Mouse (Mus musculus): ENCODE data around the gene Nptx1. TPM values are rescaled to one million over a fixed set of nuclear protein-coding genes. Genes with fewer than 3 reads are reported as not detected.

Nptx1 gene
- polyA plus RNA-seq, 1 experiment = 14.7 TPM

DNA sequence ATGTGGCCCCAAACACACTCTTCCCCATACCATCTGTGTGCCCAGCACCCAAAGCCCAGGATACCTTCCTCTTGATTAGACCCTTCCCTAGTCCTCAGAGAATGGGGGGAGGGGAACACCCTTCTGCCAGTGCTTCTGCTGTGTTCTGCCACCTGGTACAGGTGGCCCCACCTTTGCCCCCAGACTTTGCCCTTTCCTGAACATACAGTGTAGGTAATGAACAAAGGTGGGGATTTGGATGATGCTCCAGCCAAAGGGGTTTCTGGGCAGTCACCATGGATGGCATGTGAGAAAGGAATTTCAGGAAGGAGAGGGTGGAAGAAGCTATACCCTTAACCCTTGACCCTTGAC is 26.9 kb downstream of the Nptx1 start:
- no peak for TF ChIP-seq POLR2A (IDR thresholded peaks at IDR 0.05; ENCODE audit: borderline replicate concordance, extremely low read depth, insufficient read depth, insufficient read length, poor library complexity, severe bottlenecking)
- TF ChIP-seq CTCF (IDR thresholded peaks at IDR 0.05; ENCODE audit: borderline replicate concordance, extremely low read depth, insufficient read depth, insufficient read length) = no peak
- DNase-seq (ENCODE audit: low read depth) = no peak

DNA sequence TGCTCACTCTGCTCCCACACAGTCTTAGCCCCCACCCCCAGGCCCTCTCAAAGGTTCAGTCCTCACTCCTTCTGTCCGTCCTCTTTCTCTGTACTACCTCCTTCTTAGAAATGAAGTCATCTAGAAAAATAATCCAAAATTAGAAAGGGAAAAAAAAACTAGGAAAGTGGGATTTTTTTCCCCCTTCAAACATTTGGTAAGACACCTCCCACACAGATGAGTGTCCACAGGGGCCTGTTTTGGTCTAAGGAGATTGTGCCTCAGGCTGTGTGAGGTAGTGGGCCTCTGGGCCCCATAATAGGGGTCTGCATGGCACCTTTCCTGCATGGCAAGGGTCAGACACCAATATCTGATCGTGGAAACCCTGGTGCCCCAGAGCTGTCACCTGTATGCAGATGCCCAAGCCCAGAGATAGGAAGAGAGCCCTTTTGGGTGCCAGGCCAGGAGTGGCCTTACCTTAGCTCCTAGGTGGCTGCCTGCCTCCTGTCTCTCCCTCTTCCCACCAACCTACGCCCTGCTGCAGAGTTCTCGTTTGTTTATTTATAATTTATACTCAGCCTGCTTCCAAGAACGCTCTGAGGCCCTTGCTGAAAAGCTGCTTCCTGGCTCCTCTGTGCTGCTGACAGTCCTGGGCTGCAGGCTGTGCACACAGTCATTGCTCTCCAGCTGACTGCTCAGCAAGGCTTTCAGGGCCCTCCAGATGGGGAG is 27.4 kb downstream of the Nptx1 start:
- TF ChIP-seq CTCF (IDR thresholded peaks at IDR 0.05; ENCODE audit: borderline replicate concordance, extremely low read depth, insufficient read depth, insufficient read length) = no peak
- DNase-seq (ENCODE audit: low read depth) = no peak

DNA sequence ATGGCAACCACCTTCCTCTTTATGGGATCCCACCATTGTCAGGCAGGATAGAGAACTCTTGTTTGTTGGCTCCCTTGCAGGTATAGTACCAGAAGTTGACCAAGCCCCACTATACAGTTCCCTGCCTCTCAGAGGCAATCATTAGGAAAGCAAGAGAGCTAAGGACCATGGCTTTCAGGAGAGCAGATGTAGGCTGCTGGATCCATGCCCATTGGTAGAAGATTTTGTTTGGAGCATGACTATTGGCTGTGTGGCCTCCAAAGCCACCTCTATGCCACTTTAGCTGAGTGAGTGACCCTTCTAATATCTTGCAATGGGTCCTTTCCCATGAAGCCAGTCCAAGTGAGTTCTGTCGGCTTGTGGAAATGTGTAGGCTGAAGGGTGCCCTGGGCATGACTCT is 28.2 kb downstream of the Nptx1 start:
- DNase-seq (ENCODE audit: low read depth) = no peak
- TF ChIP-seq POLR2A (IDR thresholded peaks at IDR 0.05; ENCODE audit: borderline replicate concordance, extremely low read depth, insufficient read depth, insufficient read length, poor library complexity, severe bottlenecking) (no peak), CTCF (IDR thresholded peaks at IDR 0.05; ENCODE audit: borderline replicate concordance, extremely low read depth, insufficient read depth, insufficient read length) (no peak)

DNA sequence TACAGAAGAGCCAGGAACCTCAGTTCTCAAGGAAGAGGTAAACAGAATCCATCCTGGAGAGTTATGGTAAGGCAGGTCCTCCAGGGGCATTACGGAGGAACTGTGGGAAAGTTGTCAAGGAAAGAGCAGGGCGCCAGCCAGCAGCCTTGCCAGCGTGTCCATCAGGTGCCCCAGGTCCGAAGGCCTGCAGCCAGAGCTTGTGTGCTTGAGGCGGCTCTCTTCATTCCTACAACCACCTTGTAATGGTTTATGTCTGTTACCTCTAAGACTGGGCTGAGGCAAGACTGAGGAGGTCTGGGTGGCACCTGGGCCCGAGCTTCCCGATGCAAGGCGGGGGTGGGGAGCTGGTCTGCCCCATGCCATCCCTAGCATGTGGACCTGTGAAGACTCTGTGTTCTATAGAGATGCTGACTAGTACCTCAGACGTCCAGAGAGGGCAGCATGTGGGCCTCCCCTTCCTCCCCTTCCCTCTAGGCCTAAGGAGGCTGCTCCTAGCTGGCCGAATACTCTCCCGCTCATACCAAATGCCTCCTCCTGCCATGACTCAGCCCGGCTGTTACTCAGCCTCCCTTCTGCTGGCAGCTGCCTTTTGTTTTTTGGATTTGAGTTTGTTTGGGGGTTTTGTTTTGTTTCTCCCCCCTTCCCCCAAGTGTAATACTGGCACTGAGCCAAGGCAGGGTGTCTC is 30.7 kb downstream of the Nptx1 start:
- DNase-seq (ENCODE audit: low read depth) = peak; percentile 79
- TF ChIP-seq POLR2A (IDR thresholded peaks at IDR 0.05; ENCODE audit: borderline replicate concordance, extremely low read depth, insufficient read depth, insufficient read length, poor library complexity, severe bottlenecking) (no peak), CTCF (IDR thresholded peaks at IDR 0.05; ENCODE audit: borderline replicate concordance, extremely low read depth, insufficient read depth, insufficient read length) (peak; percentile 36; the same call in 1 of the 2 replicates)

DNA sequence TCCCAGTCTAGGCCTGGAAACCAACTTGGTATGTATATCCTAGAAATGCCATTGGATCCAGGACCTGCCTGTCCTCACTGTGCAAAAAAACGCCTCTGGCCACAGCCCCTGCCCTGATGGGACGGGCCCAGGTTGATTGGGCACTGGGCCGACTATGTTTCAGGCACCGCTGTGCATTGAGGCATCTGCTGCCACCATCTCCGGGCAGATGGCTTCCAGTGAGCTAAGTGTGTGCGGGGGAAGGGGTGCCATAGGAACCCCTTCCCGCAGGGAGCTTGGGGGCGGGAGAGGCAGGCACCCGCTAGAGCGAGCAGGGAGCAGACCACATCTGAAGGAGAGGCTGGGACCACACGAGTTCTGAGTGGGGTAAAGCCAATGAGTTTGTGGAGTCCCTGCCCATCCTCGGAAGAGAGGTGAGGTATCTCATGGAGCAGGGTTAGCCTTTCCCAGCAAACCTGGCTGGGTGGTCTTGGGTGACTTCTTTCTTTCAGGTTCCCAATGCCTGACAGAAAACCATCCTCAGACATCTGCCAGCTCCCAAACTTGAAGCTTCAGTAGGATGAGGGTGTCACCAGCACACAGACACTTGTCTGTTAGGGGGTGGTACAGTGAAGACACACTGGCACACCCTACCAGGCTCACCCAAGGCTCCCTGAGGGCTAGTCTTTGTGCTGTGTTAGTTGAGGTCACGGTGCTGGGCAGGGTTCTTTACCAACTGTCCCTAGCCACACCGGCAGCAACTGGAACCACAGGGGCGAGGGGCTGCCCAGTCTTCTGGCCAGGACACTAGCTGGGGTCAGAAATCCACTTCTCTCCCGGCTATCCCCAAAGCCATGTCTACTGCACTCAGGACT is 31.5 kb downstream of the Nptx1 start:
- TF ChIP-seq CTCF (IDR thresholded peaks at IDR 0.05; ENCODE audit: borderline replicate concordance, extremely low read depth, insufficient read depth, insufficient read length) = no peak
- TF ChIP-seq POLR2A (IDR thresholded peaks at IDR 0.05; ENCODE audit: borderline replicate concordance, extremely low read depth, insufficient read depth, insufficient read length, poor library complexity, severe bottlenecking) = no peak
- DNase-seq (ENCODE audit: low read depth) = peak; percentile 75

DNA sequence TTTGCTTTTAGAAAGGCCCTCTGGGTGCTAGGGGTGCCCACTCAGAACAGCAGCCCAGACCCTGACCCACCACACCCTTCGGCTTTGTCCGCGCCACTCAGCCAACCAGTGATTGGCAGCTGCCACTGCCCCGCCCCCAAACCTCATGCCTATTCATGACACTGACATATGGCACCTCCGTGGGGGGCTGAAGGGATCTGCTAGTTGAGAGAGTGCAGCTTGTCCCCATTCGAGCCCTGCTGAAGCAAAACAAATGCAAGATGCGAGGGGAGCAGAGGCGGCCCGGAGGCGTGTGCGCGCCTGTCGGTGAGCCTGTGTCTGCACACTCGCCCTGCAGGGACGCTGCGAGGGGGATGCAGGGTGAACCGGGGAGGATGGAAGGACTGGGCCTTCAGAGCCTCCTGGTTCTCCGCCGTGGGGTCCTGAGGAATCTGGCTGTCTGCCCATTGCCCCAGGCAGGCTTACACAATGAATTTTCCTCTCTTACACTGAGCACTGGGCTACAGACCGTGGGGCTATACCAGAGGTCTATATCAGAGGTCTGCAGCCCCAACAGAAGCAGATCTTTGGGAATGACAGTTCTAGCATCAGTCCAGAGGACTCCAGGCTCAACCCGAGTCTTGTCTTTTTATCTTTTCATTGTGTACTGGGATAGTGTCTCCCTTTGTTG is 32.5 kb downstream of the Nptx1 start:
- peak; percentile 96 for DNase-seq (ENCODE audit: low read depth)
- TF ChIP-seq CTCF (IDR thresholded peaks at IDR 0.05; ENCODE audit: borderline replicate concordance, extremely low read depth, insufficient read depth, insufficient read length) (peak; percentile 68), POLR2A (IDR thresholded peaks at IDR 0.05; ENCODE audit: borderline replicate concordance, extremely low read depth, insufficient read depth, insufficient read length, poor library complexity, severe bottlenecking) (no peak)

DNA sequence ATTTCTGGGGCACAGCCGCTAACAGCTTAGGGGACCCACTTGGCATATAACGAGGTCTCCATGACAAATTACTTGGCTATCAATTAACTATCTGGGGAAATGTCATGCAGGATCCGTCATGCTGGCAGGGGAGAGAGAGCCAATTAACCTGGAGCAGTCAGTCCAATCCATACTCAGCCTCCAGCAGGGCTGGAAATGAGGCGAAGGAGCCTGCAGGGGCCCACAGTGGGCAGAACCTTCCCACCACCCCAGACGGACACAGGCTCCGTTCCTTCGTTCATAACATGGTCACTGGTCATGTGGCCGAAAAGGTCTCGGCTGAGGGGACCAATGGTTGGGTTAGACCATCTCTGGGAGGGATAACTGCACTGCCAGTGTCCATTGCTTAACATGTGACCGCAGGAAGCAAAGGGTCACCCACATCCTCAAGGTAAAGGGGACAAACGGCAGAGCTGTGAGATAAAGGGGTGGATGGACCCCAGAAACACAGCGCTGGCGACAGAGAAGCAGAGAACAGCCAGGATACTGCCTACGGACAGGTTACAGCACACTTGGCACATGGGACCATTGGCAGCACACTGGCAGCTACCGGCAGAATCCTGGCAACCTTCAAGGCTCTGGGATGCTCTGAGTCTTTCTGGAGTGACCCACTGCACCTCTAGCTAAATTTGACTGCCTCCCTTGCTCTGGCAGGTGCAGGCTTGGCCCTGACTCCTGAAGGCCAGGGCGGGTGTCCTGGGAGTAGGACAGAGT is 33.3 kb downstream of the Nptx1 start:
- peak; percentile 79 for DNase-seq (ENCODE audit: low read depth)
- no peak for TF ChIP-seq POLR2A (IDR thresholded peaks at IDR 0.05; ENCODE audit: borderline replicate concordance, extremely low read depth, insufficient read depth, insufficient read length, poor library complexity, severe bottlenecking)
- TF ChIP-seq CTCF (IDR thresholded peaks at IDR 0.05; ENCODE audit: borderline replicate concordance, extremely low read depth, insufficient read depth, insufficient read length) = no peak

DNA sequence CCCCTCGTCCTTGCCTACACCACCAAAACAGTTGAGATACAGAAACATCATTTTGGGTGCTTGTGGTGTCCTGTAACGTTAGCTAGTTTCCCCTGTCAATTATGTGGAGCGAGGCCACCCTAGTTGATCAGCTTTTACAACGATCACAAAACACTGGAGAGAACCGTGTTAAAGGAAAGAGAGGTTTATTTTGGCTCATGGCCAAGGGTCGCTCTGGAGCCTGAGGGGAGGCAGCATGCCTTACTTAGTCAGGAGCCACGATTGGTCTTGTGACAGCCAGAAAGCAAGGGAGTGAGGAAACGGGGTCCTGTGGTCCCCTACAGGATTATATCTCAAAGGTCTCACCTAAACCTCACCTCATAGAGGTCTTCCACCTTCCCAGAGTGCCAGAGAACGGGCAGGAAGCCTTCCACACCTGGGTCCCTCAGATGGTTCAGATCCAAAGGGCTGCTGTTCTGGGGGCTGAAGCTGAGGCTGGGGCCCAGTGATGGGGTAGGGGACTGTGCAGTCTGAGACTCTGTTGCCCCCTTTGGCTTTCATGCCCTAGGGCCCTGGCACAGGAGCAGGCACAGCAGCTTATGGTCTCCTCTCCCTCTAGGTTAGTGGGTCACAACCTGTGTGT is 34.4 kb downstream of the Nptx1 start:
- DNase-seq (ENCODE audit: low read depth) = no peak
- TF ChIP-seq CTCF (IDR thresholded peaks at IDR 0.05; ENCODE audit: borderline replicate concordance, extremely low read depth, insufficient read depth, insufficient read length) (no peak), POLR2A (IDR thresholded peaks at IDR 0.05; ENCODE audit: borderline replicate concordance, extremely low read depth, insufficient read depth, insufficient read length, poor library complexity, severe bottlenecking) (no peak)

DNA sequence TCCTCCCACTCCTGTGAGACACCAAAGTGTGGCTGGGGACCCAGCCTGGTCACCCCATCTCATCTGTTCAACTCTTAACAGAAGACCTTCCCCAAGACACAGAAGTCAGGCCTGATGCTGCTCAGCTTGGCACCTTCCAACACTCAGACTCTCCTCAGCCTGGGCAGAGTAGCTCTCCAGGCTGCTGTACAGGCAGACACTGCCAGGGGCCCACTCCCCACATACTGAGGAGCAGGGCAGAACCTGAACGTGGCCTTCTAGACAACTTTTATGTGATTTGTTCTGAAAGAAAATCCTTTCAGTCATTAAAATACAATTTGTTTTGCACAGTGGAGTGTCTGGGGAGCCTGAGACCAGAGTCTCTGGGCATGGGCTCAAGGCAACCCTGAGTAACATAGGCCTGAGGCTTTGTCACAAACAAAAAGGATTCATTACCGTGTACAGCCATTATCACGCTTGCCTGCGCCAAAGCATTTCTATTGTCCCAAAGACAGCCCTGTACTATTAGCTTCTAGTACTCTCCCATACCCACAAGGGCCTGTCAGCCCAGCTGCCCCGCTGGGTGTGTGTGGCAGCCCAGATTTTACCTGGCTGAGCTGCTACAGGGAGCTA is 38.3 kb downstream of the Nptx1 start:
- TF ChIP-seq POLR2A (IDR thresholded peaks at IDR 0.05; ENCODE audit: borderline replicate concordance, extremely low read depth, insufficient read depth, insufficient read length, poor library complexity, severe bottlenecking) (no peak), CTCF (IDR thresholded peaks at IDR 0.05; ENCODE audit: borderline replicate concordance, extremely low read depth, insufficient read depth, insufficient read length) (no peak)
- DNase-seq (ENCODE audit: low read depth) = peak; percentile 82

DNA sequence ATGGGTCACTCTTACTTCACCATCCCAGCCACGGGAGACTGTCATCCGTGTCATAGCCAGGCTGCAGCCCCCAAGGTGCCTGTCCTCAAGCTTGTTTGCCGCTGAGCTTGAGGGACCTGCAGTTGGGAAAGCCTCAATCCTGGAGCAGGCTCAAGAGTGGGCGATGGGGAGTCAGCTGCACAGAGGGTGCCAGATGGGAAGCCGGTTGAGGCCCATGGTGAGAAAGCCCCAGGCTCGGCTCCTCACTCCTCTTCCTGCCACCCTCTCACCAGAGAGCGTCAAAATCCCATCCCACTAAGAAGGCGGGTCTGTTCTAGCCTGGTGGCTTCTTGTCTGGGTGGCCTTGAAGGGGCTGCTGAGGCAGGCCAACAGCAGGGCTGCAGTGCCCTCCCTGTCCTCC is 39.8 kb downstream of the Nptx1 start:
- no peak for DNase-seq (ENCODE audit: low read depth)
- TF ChIP-seq CTCF (IDR thresholded peaks at IDR 0.05; ENCODE audit: borderline replicate concordance, extremely low read depth, insufficient read depth, insufficient read length) = no peak
- no peak for TF ChIP-seq POLR2A (IDR thresholded peaks at IDR 0.05; ENCODE audit: borderline replicate concordance, extremely low read depth, insufficient read depth, insufficient read length, poor library complexity, severe bottlenecking)
